20 mouse cellular contexts compared by ENCODE assay signal in genomic region chr19:55496333-55496732, GRCm38 (mm10).
DNase-seq lines count a peak whose midpoint lies in the region; ATAC-seq and TF ChIP-seq lines count a peak whose summit lies in the region.
"Had no signal": no experiment of that assay in that cellular context is flagged by ENCODE, and none has a peak within 500 bp of the region (broad histone marks: within the 10 kb centered on the region; RNA-seq: fewer than 3 reads in every experiment).

No protein-coding gene starts in this region.

- H3K4me3 ChIP-seq in liver, postnatal 0 days (ENCODE audit: low read depth, low read length) = no peak overlapping the region
- no peak overlapping the region for H3K4me3 ChIP-seq in liver, embryonic 12.5 days
- H3K4me3 ChIP-seq in hindbrain, embryonic 10.5 days = no peak overlapping the region
- H3K4me3 ChIP-seq: embryonic facial prominence, embryonic 13.5 days; hindbrain, embryonic 12.5 days; midbrain, embryonic 13.5 days; neural tube, embryonic 12.5 days had no signal

- no peaks in the 10 kb centered on the region for H3K9me3 ChIP-seq in liver, postnatal 0 days (ENCODE audit: low read length)
- no peaks in the 10 kb centered on the region for H3K9me3 ChIP-seq in liver, embryonic 12.5 days (replicated peaks)
- no peaks in the 10 kb centered on the region for H3K9me3 ChIP-seq in hindbrain, embryonic 10.5 days
- H3K9me3 ChIP-seq: embryonic facial prominence, embryonic 13.5 days; G1E; hindbrain, embryonic 12.5 days; midbrain, embryonic 13.5 days; neural tube, embryonic 12.5 days had no signal

- H3K27me3 ChIP-seq in liver, postnatal 0 days (ENCODE audit: insufficient read depth, low read length) = no peaks in the 10 kb centered on the region
- no peaks in the 10 kb centered on the region for H3K27me3 ChIP-seq in liver, embryonic 12.5 days (replicated peaks)
- peaks cover 37% of the 10 kb centered on the region for H3K27me3 ChIP-seq in hindbrain, embryonic 10.5 days (ENCODE audit: insufficient read depth, poor library complexity, severe bottlenecking)
- H3K27me3 ChIP-seq: embryonic facial prominence, embryonic 13.5 days; hindbrain, embryonic 12.5 days; neural tube, embryonic 12.5 days had no signal

- no peak for TF ChIP-seq CTCF in liver, postnatal 0 days (IDR thresholded peaks at IDR 0.05; ENCODE audit: low read depth)

- peak; percentile 15 for DNase-seq in adrenal gland, postnatal 14 days
- DNase-seq in adrenal gland, postnatal 4 days (ENCODE audit: low spot score in 2 of 2) = no peak
- DNase-seq in liver, postnatal 0 days = no peak
- DNase-seq in kidney, postnatal 10 days = peak; percentile 41
- DNase-seq in lung, postnatal 4 days = peak; percentile 18 to 66
- no peak for DNase-seq in hindbrain, embryonic 10.5 days (ENCODE audit: low spot score)
- no peak for DNase-seq in cerebellum, adult 18-20 months
- DNase-seq: cerebellum, adult 9-10 months; gastrocnemius, postnatal 25 days; layer of hippocampus, adult 9-11 months; thymus, postnatal 4 days had no signal

- WGBS in liver, postnatal 0 days (ENCODE audit: insufficient replicate concordance) = 30% methylated on average over 9 of the region's 9 CpGs
- WGBS in liver, embryonic 12.5 days (ENCODE audit: insufficient replicate concordance) = 30% methylated on average over 9 of the region's 9 CpGs
- 68% methylated on average over 9 of the region's 9 CpGs for WGBS in hindbrain, embryonic 10.5 days

- H3K4me1 ChIP-seq in liver, postnatal 0 days (ENCODE audit: insufficient read depth) = peaks cover 15% of the 10 kb centered on the region
- H3K4me1 ChIP-seq in liver, embryonic 12.5 days = peaks cover 14% of the 10 kb centered on the region
- H3K4me1 ChIP-seq in hindbrain, embryonic 10.5 days (replicated peaks) = peaks cover 43% of the 10 kb centered on the region

- H3K9ac ChIP-seq in liver, postnatal 0 days (replicated peaks) = no peak overlapping the region
- H3K9ac ChIP-seq in liver, embryonic 12.5 days = no peak overlapping the region
- H3K9ac ChIP-seq: embryonic facial prominence, embryonic 13.5 days; hindbrain, embryonic 12.5 days; midbrain, embryonic 13.5 days; neural tube, embryonic 12.5 days had no signal

- no peak; the same call in 1 of the 2 replicates for ATAC-seq in liver, postnatal 0 days
- no peak for ATAC-seq in liver, embryonic 12.5 days
- ATAC-seq: activated CD4-positive, CD25-positive, alpha-beta regulatory T cell, adult 4 months; forebrain, embryonic 16.5 days; midbrain, embryonic 13.5 days had no signal

- TF ChIP-seq EP300 in liver, postnatal 0 days (IDR thresholded peaks at IDR 0.05; ENCODE audit: low read depth) = 0 out of 2 replicates have a peak, but pooled peaks have one; percentile 11

- no peaks in the 10 kb centered on the region for H3K36me3 ChIP-seq in liver, postnatal 0 days (replicated peaks; ENCODE audit: insufficient read depth, low read length)
- H3K36me3 ChIP-seq in liver, embryonic 12.5 days = peaks cover 17% of the 10 kb centered on the region; the same call in 1 of the 2 replicates
- peaks cover 3% of the 10 kb centered on the region; the same call in 1 of the 2 replicates for H3K36me3 ChIP-seq in hindbrain, embryonic 10.5 days
- H3K36me3 ChIP-seq: hindbrain, embryonic 12.5 days; midbrain, embryonic 13.5 days; neural tube, embryonic 12.5 days had no signal

- H3K4me2 ChIP-seq in liver, postnatal 0 days (ENCODE audit: low read depth, low read length) = no peak overlapping the region
- H3K4me2 ChIP-seq in liver, embryonic 12.5 days = no peak overlapping the region
- H3K4me2 ChIP-seq: embryonic facial prominence, embryonic 13.5 days; hindbrain, embryonic 12.5 days; liver, embryonic 11.5 days; midbrain, embryonic 13.5 days; neural tube, embryonic 12.5 days had no signal

- peak overlapping the region; percentile 11; the same call in 1 of the 2 replicates for H3K27ac ChIP-seq in liver, postnatal 0 days (ENCODE audit: low read depth)
- H3K27ac ChIP-seq in liver, embryonic 12.5 days = no peak overlapping the region
- no peak overlapping the region for H3K27ac ChIP-seq in hindbrain, embryonic 10.5 days
- H3K27ac ChIP-seq: embryonic facial prominence, embryonic 13.5 days; hindbrain, embryonic 12.5 days; midbrain, embryonic 13.5 days; neural tube, embryonic 12.5 days had no signal

Comparison
In these comparisons a context has a peak if more than half of its experiments do, and no peak if none do; other contexts are left out.
1. DNase-seq: peak in adrenal gland, postnatal 14 days (single experiment), kidney, postnatal 10 days (single experiment) and lung, postnatal 4 days (2 of 2); none in adrenal gland, postnatal 4 days (0 of 2), liver, postnatal 0 days (single experiment), hindbrain, embryonic 10.5 days (single experiment) and cerebellum, adult 18-20 months (0 of 2).